Mouse (Mus musculus): ENCODE measurements at regions not wholly inside any gene's neighbourhood (a gene's known extent, or its start where the extent isn't known, plus 50 kb on each side); places are given as distances from the start of the nearest gene placed in this dataset.

GRCm38 (mm10) chr11:12872399-12872798 is 407.6 kb upstream of the Cobl start:
- no peak for TF ChIP-seq POLR2A (IDR thresholded peaks at IDR 0.05; ENCODE audit: borderline replicate concordance, extremely low read depth, insufficient read depth, insufficient read length, poor library complexity, severe bottlenecking)
- no peak for TF ChIP-seq CTCF (IDR thresholded peaks at IDR 0.05; ENCODE audit: borderline replicate concordance, extremely low read depth, insufficient read depth, insufficient read length)

Measured in brain, embryonic 14.5 days (tissue).